Mouse (Mus musculus) testis, adult 2 months (tissue): ENCODE data around the gene Kcne2.
A peak's percentile ranks its signal among the peaks of the same experiment; 100 is the strongest.

ENCODE experiments used
- CTCF ChIP-seq: fragments of 200-500 bp; IDR thresholded peaks from 2 replicates; pipeline ENCODE4 v1.5.1; 2012; ENCODE audit warnings: low read depth, mild to moderate bottlenecking, inconsistent platforms, low read length, moderate library complexity; ENCODE audit not compliant: control insufficient read depth, insufficient read depth, insufficient replicate concordance
- POLR2A ChIP-seq: fragments of 200-500 bp; IDR thresholded peaks from 2 replicates; pipeline ENCODE4 v1.6.1; 2012; ENCODE audit warnings: low read depth, mild to moderate bottlenecking, inconsistent platforms, low read length, moderate library complexity; ENCODE audit not compliant: control insufficient read depth

- TF ChIP-seq CTCF (peak; percentile 40; the same call in 1 of the 2 replicates), POLR2A (no peak)
Observed at GRCm38 (mm10) chr16:92319353-92320109, 27.3 kb downstream of the Kcne2 start.
